Mouse (Mus musculus) thymus, adult 2 months (tissue): ENCODE data around the gene Mphosph9.

Source experiments
- CTCF ChIP-seq: fragments of 200-500 bp; IDR thresholded peaks from 2 replicates; pipeline ENCODE4 v1.5.1; 2012; ENCODE audit warnings: mild to moderate bottlenecking, control low read depth, low read length, moderate library complexity, borderline replicate concordance; ENCODE audit not compliant: control insufficient read depth, poor library complexity, insufficient read depth; ENCODE audit errors: extremely low read depth
- POLR2A ChIP-seq: fragments of 200-500 bp; IDR thresholded peaks from 2 replicates; pipeline ENCODE4 v1.6.1; 2012; ENCODE audit warnings: mild to moderate bottlenecking, low read length, control low read depth, moderate library complexity; ENCODE audit not compliant: control insufficient read depth, poor library complexity, insufficient read depth; ENCODE audit errors: extremely low read depth

DNA sequence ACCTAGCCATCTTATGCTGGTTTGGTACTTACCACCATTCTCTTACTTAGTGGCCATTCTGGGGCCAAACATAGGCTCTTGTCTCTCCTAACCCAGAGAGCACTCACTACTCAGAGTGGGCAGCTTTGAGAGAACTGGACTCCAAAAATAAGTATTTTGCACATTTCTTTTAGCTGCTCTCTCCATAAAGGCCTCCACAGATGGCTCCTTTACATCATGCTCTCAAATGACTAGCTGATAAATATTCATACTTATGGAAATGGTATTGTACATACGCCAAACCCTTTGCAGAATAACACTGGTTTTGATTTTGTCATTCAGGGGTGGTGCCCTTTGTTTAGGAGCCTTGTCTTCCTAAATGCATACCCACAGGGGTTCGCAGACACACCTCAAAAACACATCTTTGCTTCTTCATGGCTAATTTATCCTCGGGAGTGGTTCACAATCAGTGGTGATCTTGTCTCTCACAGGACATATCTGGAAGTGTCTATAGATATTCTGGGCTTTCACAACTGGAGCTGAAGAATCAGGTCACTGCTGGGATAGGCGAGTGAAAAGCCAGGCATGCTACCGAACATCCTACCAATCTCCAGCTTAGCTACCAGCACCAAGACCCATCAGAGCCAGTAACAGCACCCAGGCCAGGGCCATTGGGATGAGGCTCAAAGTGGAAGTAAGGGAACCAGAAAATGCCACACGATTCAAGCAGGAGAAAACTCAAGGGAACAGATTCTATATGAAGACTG, 36.6 kb upstream of the Mphosph9 start:
- TF ChIP-seq POLR2A: no peak
- no peak for TF ChIP-seq CTCF
